Mouse (Mus musculus) liver, adult 2 months (tissue): ENCODE data around the gene Hspa1l. TPM values are rescaled to one million over a fixed set of nuclear protein-coding genes. Genes with fewer than 3 reads are reported as not detected.

ENCODE experiments used
- DNase-seq: peaks from one replicate; pipeline ENCODE4 v3.0.0-alpha.2; 2011; ENCODE audit warnings: low read depth, low spot score; ENCODE audit errors: extremely low read depth
- H3K27ac ChIP-seq: fragments of 200-500 bp; replicated peaks from 2 replicates; pipeline ENCODE4 v1.5.1; 2012; ENCODE audit warnings: low read depth, mild to moderate bottlenecking, control low read depth, inconsistent platforms, low read length; ENCODE audit not compliant: insufficient read depth
- H3K27me3 ChIP-seq: fragments of 200-500 bp; 2 replicates; pipeline ENCODE4 v1.6.1; 2012; ENCODE audit warnings: mild to moderate bottlenecking, moderate library complexity, low read length, inconsistent platforms; ENCODE audit not compliant: control insufficient read depth, insufficient read depth
- H3K36me3 ChIP-seq: fragments of 200-500 bp; 2 replicates; pipeline ENCODE4 v1.6.1; 2012; ENCODE audit warnings: low read length, inconsistent platforms; ENCODE audit not compliant: control insufficient read depth, insufficient read depth
- H3K4me1 ChIP-seq: fragments of 200-500 bp; 2 replicates; pipeline ENCODE4 v1.6.1; 2011; ENCODE audit warnings: low read length; ENCODE audit not compliant: control insufficient read depth, insufficient read depth
- H3K4me3 ChIP-seq: fragments of 200-500 bp; 2 replicates; pipeline ENCODE4 v1.5.1; 2011; ENCODE audit warnings: low read depth, mild to moderate bottlenecking, control low read depth, low read length, moderate library complexity; ENCODE audit not compliant: insufficient read depth
- H3K79me2 ChIP-seq: fragments of 200-500 bp; 2 replicates; pipeline ENCODE4 v1.6.1; 2012; ENCODE audit warnings: inconsistent platforms, mild to moderate bottlenecking, low read length, moderate library complexity; ENCODE audit not compliant: control insufficient read depth, insufficient read depth
- H3K9ac ChIP-seq: fragments of 200-500 bp; 2 replicates; pipeline ENCODE4 v1.6.1; 2012; ENCODE audit warnings: low read depth, mild to moderate bottlenecking, control low read depth, inconsistent platforms, low read length
- CTCF ChIP-seq: fragments of 200-500 bp; IDR thresholded peaks from 2 replicates; pipeline ENCODE4 v1.5.1; 2011; ENCODE audit warnings: low read depth, low read length, control low read depth
- POLR2A ChIP-seq: fragments of 200-500 bp; IDR thresholded peaks from 2 replicates; pipeline ENCODE4 v1.6.1; 2011; ENCODE audit warnings: low read length, control low read depth; ENCODE audit not compliant: insufficient read depth; ENCODE audit errors: extremely low read depth
- WGBS: fragments of 180-500 bp; shearing (Covaris S2); methylation state at CpG from one replicate; pipeline ENCODE4 v1.1.7; 2018; 5-methylcytosine and 5-hydroxymethylcytosine counted together
- polyA plus RNA-seq: library from polyadenylated mRNA; depleted of rRNA; stranded (reverse); fragments of >200 nt; gene quantifications from 2 replicates; pipeline ENCODE4 v1.2.3, GENCODE M21; 2012
- total RNA-seq: library from RNA; depleted of rRNA; stranded (reverse); fragments of >200 nt; gene quantifications from 2 replicates; pipeline ENCODE4 v1.2.3, GENCODE M21; 2014

Gene Hspa1l
- total and polyA plus RNA-seq, 2 experiments = 0.18 TPM; not detected in 1

GRCm38 (mm10) chr17:35016376-35016775 is 43.9 kb downstream of the Hspa1l start, which contains the start of gene Vwa7:
Gene Vwa7 (plus strand): TSS chr17:35016579.
- H3K4me1 ChIP-seq = no peaks in the 10 kb centered on the region
- no peak within 1 kb of the TSS for H3K27ac ChIP-seq
- no peaks in the 10 kb centered on the region for H3K79me2 ChIP-seq
- DNase-seq = no peak
- 66% methylated on average over 12 of the region's 12 CpGs for WGBS
- TF ChIP-seq CTCF (no peak), POLR2A (no peak)
- H3K27me3 ChIP-seq = no peaks in the 10 kb centered on the region
- no peaks in the 10 kb centered on the region; the same call in 1 of the 2 replicates for H3K36me3 ChIP-seq
- no peak within 1 kb of the TSS for H3K4me3 ChIP-seq
- no peak within 1 kb of the TSS for H3K9ac ChIP-seq

GRCm38 (mm10) chr17:35016791-35017705 is 44.5 kb downstream of the Hspa1l start:
- no peak for TF ChIP-seq CTCF
- no peak for TF ChIP-seq POLR2A
- no peaks in the 10 kb centered on the region for H3K4me1 ChIP-seq
- WGBS = 86% methylated on average over 10 of the region's 10 CpGs

GRCm38 (mm10) chr17:35017706-35018030 is 45.2 kb downstream of the Hspa1l start:
- no peak overlapping the region for H3K9ac ChIP-seq
- no peaks in the 10 kb centered on the region for H3K4me1 ChIP-seq
- no peaks in the 10 kb centered on the region; the same call in 1 of the 2 replicates for H3K36me3 ChIP-seq
- H3K27ac ChIP-seq = no peak overlapping the region
- no peaks in the 10 kb centered on the region for H3K27me3 ChIP-seq
- DNase-seq = no peak
- H3K79me2 ChIP-seq = no peaks in the 10 kb centered on the region
- 69% methylated on average over 14 of the region's 14 CpGs for WGBS
- no peak overlapping the region for H3K4me3 ChIP-seq
- TF ChIP-seq POLR2A = no peak
- TF ChIP-seq CTCF = no peak

More at GRCm38 (mm10) chr17:35016791-35017705, 44.5 kb downstream of the Hspa1l start:
- Histone ChIP-seq H3K4me3 (no peak overlapping the region), H3K27ac (no peak overlapping the region), H3K27me3 (no peaks in the 10 kb centered on the region), H3K36me3 (no peaks in the 10 kb centered on the region; the same call in 1 of the 2 replicates), H3K79me2 (no peaks in the 10 kb centered on the region), H3K9ac (no peak overlapping the region)
- DNase-seq = no peak

GRCm38 (mm10) chr17:35018171-35018570 is 45.7 kb downstream of the Hspa1l start:
- Histone ChIP-seq H3K79me2 (no peaks in the 10 kb centered on the region), H3K27me3 (no peaks in the 10 kb centered on the region), H3K27ac (no peak overlapping the region), H3K4me3 (no peak overlapping the region), H3K9ac (no peak overlapping the region), H3K4me1 (no peaks in the 10 kb centered on the region), H3K36me3 (no peaks in the 10 kb centered on the region; the same call in 1 of the 2 replicates)
- TF ChIP-seq POLR2A (no peak), CTCF (no peak)
- 81% methylated on average over 3 of the region's 3 CpGs for WGBS
- DNase-seq = no peak

GRCm38 (mm10) chr17:35019894-35020293 is 47.4 kb downstream of the Hspa1l start:
- WGBS = 91% methylated on average over 11 of the region's 11 CpGs
- Histone ChIP-seq H3K79me2 (no peaks in the 10 kb centered on the region), H3K27me3 (no peaks in the 10 kb centered on the region), H3K4me1 (no peaks in the 10 kb centered on the region), H3K27ac (no peak overlapping the region), H3K9ac (no peak overlapping the region), H3K36me3 (no peaks in the 10 kb centered on the region), H3K4me3 (no peak overlapping the region)
- DNase-seq = no peak
- TF ChIP-seq POLR2A = no peak
- TF ChIP-seq CTCF = no peak

GRCm38 (mm10) chr17:35020551-35020950 is 48.0 kb downstream of the Hspa1l start:
- Histone ChIP-seq H3K4me3 (no peak overlapping the region), H3K27me3 (no peaks in the 10 kb centered on the region), H3K27ac (no peak overlapping the region), H3K36me3 (no peaks in the 10 kb centered on the region), H3K9ac (no peak overlapping the region), H3K4me1 (no peaks in the 10 kb centered on the region), H3K79me2 (no peaks in the 10 kb centered on the region)
- no peak for DNase-seq
- no peak for TF ChIP-seq CTCF
- no peak for TF ChIP-seq POLR2A
- WGBS = 89% methylated on average over 8 of the region's 8 CpGs
